Mouse (Mus musculus) stomach, postnatal 0 days (tissue): ENCODE data around the gene Zfp428. TPM values are rescaled to one million over a fixed set of nuclear protein-coding genes. Genes with fewer than 3 reads are reported as not detected.

Experiments used
- ATAC-seq: fragments of 200-750 bp; cut with Nextera tagmentation; 2 replicates; pipeline ENCODE4 v1.8.0; 2017; ENCODE audit not compliant: low FRiP score, low TSS enrichment
- DNase-seq: peaks from one replicate; pipeline ENCODE4 v3.0.0-alpha.2; 2016; ENCODE audit warnings: low spot score
- H3K27ac ChIP-seq: fragments of 300-500 bp; sonication (generic); replicated peaks from 2 replicates; pipeline ENCODE4 v1.5.1; 2014; ENCODE audit warnings: mild to moderate bottlenecking, control low read depth
- H3K27me3 ChIP-seq: fragments of 300-500 bp; sonication (generic); 2 replicates; pipeline ENCODE4 v1.6.1; 2014; ENCODE audit warnings: low read length; ENCODE audit not compliant: control insufficient read depth, insufficient read depth
- H3K36me3 ChIP-seq: fragments of 300-500 bp; sonication (generic); 2 replicates; pipeline ENCODE4 v1.6.1; 2014; ENCODE audit warnings: low read length, mixed read lengths; ENCODE audit not compliant: control insufficient read depth, insufficient read depth
- H3K4me1 ChIP-seq: fragments of 300-500 bp; sonication (generic); replicated peaks from 2 replicates; pipeline ENCODE4 v1.6.1; 2014; ENCODE audit warnings: antibody characterized with exemption; ENCODE audit not compliant: control insufficient read depth, insufficient read depth
- H3K4me2 ChIP-seq: fragments of 300-500 bp; sonication (generic); replicated peaks from 2 replicates; pipeline ENCODE4 v1.6.1; 2014; ENCODE audit warnings: low read depth, mild to moderate bottlenecking, control low read depth, moderate library complexity
- H3K4me3 ChIP-seq: fragments of 300-500 bp; sonication (generic); 2 replicates; pipeline ENCODE4 v1.5.1; 2014; ENCODE audit warnings: low read depth, low read length, control low read depth
- H3K9ac ChIP-seq: fragments of 300-500 bp; sonication (generic); 2 replicates; pipeline ENCODE4 v1.6.1; 2014; ENCODE audit warnings: mild to moderate bottlenecking, low read length, control low read depth, mixed read lengths
- H3K9me3 ChIP-seq: fragments of 300-500 bp; sonication (generic); 2 replicates; pipeline ENCODE4 v1.6.1; 2016; ENCODE audit warnings: low read length; ENCODE audit not compliant: control insufficient read depth
- CTCF ChIP-seq: IDR thresholded peaks from 2 replicates; pipeline ENCODE4 v1.5.1; 2016; ENCODE audit warnings: antibody characterized with exemption, low read depth, mild to moderate bottlenecking, moderate library complexity
- EP300 ChIP-seq: optimal IDR thresholded peaks from 2 replicates; pipeline ENCODE3; 2016; ENCODE audit warnings: antibody characterized with exemption
- WGBS: fragments of 180-500 bp; shearing (Covaris S2); extraction: QIAGEN DNeasy Blood & Tissue Kit; methylation state at CpG from one replicate; pipeline ENCODE4 v1.1.7; 2014; 5-methylcytosine and 5-hydroxymethylcytosine counted together
- polyA plus RNA-seq: library from polyadenylated mRNA; unstranded; fragments of >200 nt; fragmentation: Nextera tagmentation; extraction: Ambion mirVana; gene quantifications from 2 replicates; pipeline ENCODE4 v1.2.1, GENCODE M21; 2015

Zfp428 gene
- polyA plus RNA-seq, 1 experiment from 2014 or later, result 13.6 TPM

DNA sequence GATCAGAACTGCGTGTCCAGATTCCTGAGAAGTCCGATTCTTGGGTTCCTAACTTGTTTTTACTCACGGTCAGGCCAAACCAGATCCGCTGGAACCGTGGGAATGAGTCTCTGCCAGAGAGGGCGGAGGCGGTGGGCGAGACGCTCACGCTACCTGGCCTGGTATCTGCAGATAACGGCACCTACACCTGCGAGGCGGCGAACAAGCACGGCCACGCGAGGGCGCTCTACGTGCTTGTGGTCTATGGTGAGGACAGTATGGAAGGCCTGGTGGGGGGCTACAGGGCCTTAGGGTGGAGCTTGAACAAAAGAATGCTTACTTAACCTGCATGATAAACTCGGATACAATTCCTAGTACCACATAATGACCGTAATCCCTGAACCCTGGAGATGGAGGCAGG, 5.3 kb upstream of the Zfp428 start:
- H3K9me3 ChIP-seq, result no peaks in the 10 kb centered on the region
- peak; percentile 63 for TF ChIP-seq CTCF
- TF ChIP-seq EP300, result no peak
- no peaks in the 10 kb centered on the region for H3K27me3 ChIP-seq
- no peak overlapping the region for H3K4me3 ChIP-seq
- H3K4me1 ChIP-seq, result no peaks in the 10 kb centered on the region; the same call in 1 of the 2 replicates
- H3K9ac ChIP-seq, result no peak overlapping the region
- no peak overlapping the region for H3K27ac ChIP-seq
- H3K4me2 ChIP-seq, result no peak overlapping the region
- no peak for ATAC-seq
- DNase-seq, result peak; percentile 47
- H3K36me3 ChIP-seq, result no peaks in the 10 kb centered on the region
- WGBS, result 49% methylated on average over 21 of the region's 21 CpGs

DNA sequence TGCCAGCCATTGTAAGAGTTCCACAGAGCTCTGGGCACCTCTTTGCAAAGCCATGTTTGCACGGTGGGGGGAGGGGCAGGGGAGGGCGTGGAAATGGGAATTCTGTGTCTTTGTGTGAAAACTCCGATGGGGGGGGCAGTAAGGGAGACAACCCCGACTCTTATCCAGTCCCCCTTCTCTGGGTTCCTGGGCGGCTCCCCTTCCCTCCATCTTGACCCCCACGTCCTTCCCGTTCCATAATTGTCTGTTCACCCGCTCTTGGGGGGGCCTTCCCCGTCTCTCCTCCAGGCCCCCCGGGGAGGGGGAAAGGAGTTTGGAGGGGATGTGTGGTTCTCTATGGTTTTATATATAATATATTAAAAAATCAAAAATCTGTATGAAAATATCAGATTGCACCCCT, 2.8 kb upstream of the Zfp428 start:
- H3K27ac ChIP-seq, result no peak overlapping the region
- H3K9ac ChIP-seq, result no peak overlapping the region
- no peaks in the 10 kb centered on the region for H3K9me3 ChIP-seq
- no peaks in the 10 kb centered on the region for H3K27me3 ChIP-seq
- WGBS, result 16% methylated on average over 8 of the region's 10 CpGs
- no peak overlapping the region for H3K4me3 ChIP-seq
- H3K36me3 ChIP-seq, result no peaks in the 10 kb centered on the region
- H3K4me1 ChIP-seq, result no peaks in the 10 kb centered on the region; the same call in 1 of the 2 replicates
- ATAC-seq (no peak), DNase-seq (no peak)
- no peak overlapping the region for H3K4me2 ChIP-seq
- TF ChIP-seq EP300 (no peak), CTCF (no peak)

DNA sequence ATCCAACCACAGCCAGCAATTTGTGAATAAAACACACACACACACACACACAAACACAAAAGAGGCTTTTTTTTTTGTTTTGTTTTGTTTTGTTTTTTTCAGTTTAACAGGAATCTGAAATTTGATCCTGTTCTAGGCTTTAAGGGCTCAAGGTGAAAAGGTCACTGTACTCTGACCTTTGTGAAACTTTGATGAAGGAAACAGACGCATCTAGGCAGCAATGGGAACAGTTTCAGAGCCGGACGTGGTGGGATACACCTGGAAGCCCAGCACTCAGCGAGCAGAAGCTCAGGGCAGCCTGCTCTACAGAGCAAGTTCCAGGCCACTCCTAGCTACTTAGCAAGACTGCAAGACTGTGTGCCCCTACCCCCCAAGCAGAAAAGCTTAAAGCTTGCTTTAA, 1.9 kb upstream of the Zfp428 start:
- TF ChIP-seq EP300 (no peak), CTCF (no peak)
- Histone ChIP-seq H3K4me3 (no peak overlapping the region), H3K4me1 (no peaks in the 10 kb centered on the region), H3K36me3 (no peaks in the 10 kb centered on the region), H3K27ac (no peak overlapping the region), H3K9ac (no peak overlapping the region), H3K27me3 (no peaks in the 10 kb centered on the region), H3K4me2 (no peak overlapping the region), H3K9me3 (no peaks in the 10 kb centered on the region)
- 36% methylated on average over 4 of the region's 4 CpGs for WGBS
- DNase-seq, result no peak
- no peak for ATAC-seq

GRCm38 (mm10) chr7:24505447-24506064, 1.2 kb upstream of the Zfp428 start:
- WGBS, result 43% methylated on average over 15 of the region's 15 CpGs
- no peaks in the 10 kb centered on the region for H3K9me3 ChIP-seq
- no peak for DNase-seq
- H3K4me1 ChIP-seq, result no peaks in the 10 kb centered on the region
- no peak overlapping the region for H3K27ac ChIP-seq
- peak overlapping the region; percentile 91; the same call in 1 of the 2 replicates for H3K4me2 ChIP-seq
- TF ChIP-seq CTCF, result no peak
- no peak for ATAC-seq
- no peaks in the 10 kb centered on the region for H3K36me3 ChIP-seq
- H3K4me3 ChIP-seq, result no peak overlapping the region
- H3K9ac ChIP-seq, result no peak overlapping the region
- no peaks in the 10 kb centered on the region for H3K27me3 ChIP-seq

GRCm38 (mm10) chr7:24506065-24506459, 744 bp upstream of the Zfp428 start:
- Histone ChIP-seq H3K27ac (peak overlapping the region; percentile 98; the same call in 1 of the 2 replicates), H3K9me3 (no peaks in the 10 kb centered on the region), H3K9ac (peak overlapping the region; percentile 95; the same call in 1 of the 2 replicates), H3K27me3 (no peaks in the 10 kb centered on the region), H3K36me3 (no peaks in the 10 kb centered on the region), H3K4me1 (no peaks in the 10 kb centered on the region), H3K4me2 (peak overlapping the region; percentile 91), H3K4me3 (peak overlapping the region; percentile 68; the same call in 1 of the 2 replicates)
- 16% methylated on average over 3 of the region's 3 CpGs for WGBS
- DNase-seq (no peak), ATAC-seq (no peak)
- TF ChIP-seq EP300 (no peak), CTCF (no peak)

DNA sequence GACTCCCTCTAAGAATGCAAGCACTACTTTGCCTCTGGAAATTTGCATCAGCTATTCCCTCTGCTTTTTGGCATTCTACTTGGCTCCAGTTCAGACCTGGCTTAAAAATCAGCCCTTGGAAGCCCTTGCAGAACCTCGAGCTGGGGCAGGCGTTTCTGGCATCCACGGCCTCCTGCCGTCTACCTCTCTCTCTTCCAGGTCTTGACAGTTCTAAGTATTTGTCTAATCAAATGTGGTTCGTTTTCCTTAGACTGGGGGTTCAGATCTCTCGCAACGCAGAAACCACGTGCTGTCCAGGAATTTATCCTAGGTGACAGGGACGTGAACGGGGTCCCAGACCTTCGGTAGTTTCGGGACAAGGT, 349 bp upstream of the Zfp428 start:
- Histone ChIP-seq H3K9me3 (no peaks in the 10 kb centered on the region), H3K27me3 (no peaks in the 10 kb centered on the region), H3K4me3 (peak overlapping the region; percentile 68), H3K27ac (peak overlapping the region; percentile 98), H3K4me1 (no peaks in the 10 kb centered on the region), H3K36me3 (no peaks in the 10 kb centered on the region), H3K4me2 (peak overlapping the region; percentile 91), H3K9ac (peak overlapping the region; percentile 95)
- WGBS, result under 1% methylated on average over 12 of the region's 12 CpGs
- TF ChIP-seq EP300, result no peak
- TF ChIP-seq CTCF, result no peak
- DNase-seq (peak; percentile 31), ATAC-seq (peak; percentile 8; the same call in 1 of the 2 replicates)
